Mouse (Mus musculus) liver, postnatal 0 days (tissue): ENCODE results near the gene Adgrf5. TPM values are rescaled to one million over a fixed set of nuclear protein-coding genes. Genes with fewer than 3 reads are reported as not detected.
A peak's percentile ranks its signal among the peaks of the same experiment; 100 is the strongest.

ENCODE experiments used
- ATAC-seq: fragments of 200-750 bp; cut with Nextera tagmentation; 2 replicates; pipeline ENCODE4 v1.8.0; 2017; ENCODE audit warnings: mild to moderate bottlenecking, moderate library complexity
- DNase-seq: peaks from one replicate; pipeline ENCODE4 v3.0.0-alpha.2; 2016
- H3K27ac ChIP-seq: fragments of 300-500 bp; sonication (generic); 2 replicates; pipeline ENCODE4 v1.5.1; 2014; ENCODE audit warnings: antibody characterized with exemption, moderate library complexity, mild to moderate bottlenecking, low read depth
- H3K27me3 ChIP-seq: fragments of 300-500 bp; sonication (generic); 2 replicates; pipeline ENCODE4 v1.6.1; 2014; ENCODE audit warnings: low read length, control low read depth, mixed read lengths; ENCODE audit not compliant: insufficient read depth
- H3K36me3 ChIP-seq: fragments of 300-500 bp; sonication (generic); replicated peaks from 2 replicates; pipeline ENCODE4 v1.6.1; 2014; ENCODE audit warnings: mild to moderate bottlenecking, control low read depth, low read length, moderate library complexity, mixed read lengths; ENCODE audit not compliant: insufficient read depth
- H3K4me1 ChIP-seq: fragments of 300-500 bp; sonication (generic); 2 replicates; pipeline ENCODE4 v1.6.1; 2014; ENCODE audit warnings: antibody characterized with exemption, mild to moderate bottlenecking, control low read depth; ENCODE audit not compliant: insufficient read depth
- H3K4me2 ChIP-seq: fragments of 300-500 bp; sonication (generic); 2 replicates; pipeline ENCODE4 v1.6.1; 2014; ENCODE audit warnings: low read depth, mild to moderate bottlenecking, low read length, moderate library complexity, mixed read lengths
- H3K4me3 ChIP-seq: fragments of 300-500 bp; sonication (generic); 2 replicates; pipeline ENCODE4 v1.5.1; 2014; ENCODE audit warnings: low read depth, low read length
- H3K9ac ChIP-seq: fragments of 300-500 bp; sonication (generic); replicated peaks from 2 replicates; pipeline ENCODE4 v1.6.1; 2014; ENCODE audit warnings: mild to moderate bottlenecking, moderate library complexity
- H3K9me3 ChIP-seq: fragments of 300-500 bp; sonication (generic); 2 replicates; pipeline ENCODE4 v1.6.1; 2016; ENCODE audit warnings: mild to moderate bottlenecking, control low read depth, low read length, mixed read lengths
- CTCF ChIP-seq: sonication (generic); IDR thresholded peaks from 2 replicates; pipeline ENCODE4 v1.5.1; 2016; ENCODE audit warnings: antibody characterized with exemption, low read depth
- EP300 ChIP-seq: IDR thresholded peaks from 2 replicates; pipeline ENCODE4 v1.6.1; 2016; ENCODE audit warnings: antibody characterized with exemption, low read depth, mild to moderate bottlenecking
- WGBS: fragments of 180-500 bp; shearing (Covaris S2); extraction: QIAGEN DNeasy Blood & Tissue Kit; methylation state at CpG from one replicate; pipeline ENCODE4 v1.1.7; 2014; ENCODE audit not compliant: insufficient replicate concordance; 5-methylcytosine and 5-hydroxymethylcytosine counted together
- polyA plus RNA-seq: library from polyadenylated mRNA; unstranded; fragments of >200 nt; fragmentation: Nextera tagmentation; extraction: Ambion mirVana; gene quantifications from 2 replicates; pipeline ENCODE4 v1.2.1, GENCODE M21; 2015

The Adgrf5 gene
- polyA plus RNA-seq, 1 experiment from 2014 or later, result 3.5 TPM

DNA sequence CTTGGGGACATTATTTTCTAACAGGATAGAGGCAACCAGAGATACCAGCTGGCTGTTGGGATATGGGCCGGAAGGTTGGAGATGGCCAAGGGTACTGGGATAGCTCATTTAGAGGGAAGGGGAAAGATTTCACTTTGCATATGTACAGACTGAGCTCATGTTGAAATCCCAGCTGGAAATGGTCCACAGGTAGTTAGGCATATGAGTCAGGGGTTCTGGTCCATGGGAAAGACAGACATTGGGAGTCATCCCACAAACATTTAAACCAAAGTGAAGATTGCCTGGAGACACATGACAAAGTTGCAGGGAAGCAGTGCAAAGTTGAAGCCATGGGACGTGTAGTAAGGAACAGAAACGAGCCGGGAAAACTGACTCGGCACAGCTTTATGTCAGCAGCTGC lies 26.1 kb downstream of the Adgrf5 start:
- no peak overlapping the region for H3K4me2 ChIP-seq
- H3K36me3 ChIP-seq, result no peaks in the 10 kb centered on the region
- H3K9ac ChIP-seq, result no peak overlapping the region
- peaks cover 6% of the 10 kb centered on the region; the same call in 1 of the 2 replicates for H3K4me1 ChIP-seq
- ATAC-seq (no peak), DNase-seq (no peak)
- H3K4me3 ChIP-seq, result no peak overlapping the region
- 74% methylated on average over 5 of the region's 5 CpGs for WGBS
- no peaks in the 10 kb centered on the region for H3K27me3 ChIP-seq
- no peaks in the 10 kb centered on the region for H3K9me3 ChIP-seq
- TF ChIP-seq CTCF (no peak), EP300 (no peak)
- 0 out of 2 replicates have a peak overlapping the region, but pooled peaks have one; percentile 29 for H3K27ac ChIP-seq

DNA sequence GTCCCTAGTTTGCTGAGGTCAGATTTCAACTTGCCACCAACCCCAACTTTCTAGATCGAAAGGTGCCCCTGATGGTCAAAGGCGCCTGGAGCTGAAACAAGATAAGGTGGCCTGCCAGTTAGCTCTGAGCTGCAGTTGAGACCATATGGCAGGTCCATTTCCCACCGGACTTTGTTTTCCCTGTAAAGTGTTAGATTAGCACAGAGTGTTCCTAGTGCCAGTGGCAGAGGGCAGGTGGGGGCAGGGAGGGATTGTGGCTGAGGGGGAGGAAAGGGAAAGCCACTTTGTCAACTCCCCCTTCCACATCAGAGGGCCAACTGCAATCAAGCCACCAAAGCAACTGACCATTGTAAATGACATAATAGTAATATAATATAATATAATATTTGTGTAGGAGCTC lies 26.9 kb downstream of the Adgrf5 start:
- peaks cover 6% of the 10 kb centered on the region; the same call in 1 of the 2 replicates for H3K4me1 ChIP-seq
- H3K27me3 ChIP-seq, result no peaks in the 10 kb centered on the region
- H3K27ac ChIP-seq, result no peak overlapping the region
- H3K4me3 ChIP-seq, result no peak overlapping the region
- no peaks in the 10 kb centered on the region for H3K36me3 ChIP-seq
- ATAC-seq (peak; percentile 74), DNase-seq (peak; percentile 41)
- WGBS, result 36% methylated on average over 3 of the region's 3 CpGs
- TF ChIP-seq CTCF, result no peak
- no peak for TF ChIP-seq EP300
- no peak overlapping the region for H3K4me2 ChIP-seq
- H3K9ac ChIP-seq, result no peak overlapping the region
- no peaks in the 10 kb centered on the region for H3K9me3 ChIP-seq

DNA sequence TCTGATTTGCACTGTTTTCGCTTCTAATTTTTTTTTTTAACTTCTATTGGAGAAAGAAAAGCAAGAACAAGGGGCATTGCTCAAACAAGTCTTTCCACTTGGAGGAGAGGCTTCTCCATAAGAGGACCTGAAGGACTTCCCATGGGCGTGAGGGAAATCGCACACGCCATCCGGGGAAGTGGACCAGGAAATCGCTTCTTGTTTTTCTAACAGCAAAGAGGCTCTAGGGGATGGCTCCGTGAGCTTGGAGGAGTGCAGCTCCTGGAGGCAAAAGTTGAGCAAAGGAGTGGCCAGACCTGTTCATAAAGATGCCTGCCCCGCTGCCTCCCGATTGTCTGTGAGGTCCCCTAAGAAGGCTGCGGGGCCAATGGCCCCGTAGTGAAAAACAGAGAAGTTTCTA lies 29.0 kb downstream of the Adgrf5 start:
- Histone ChIP-seq H3K36me3 (no peaks in the 10 kb centered on the region), H3K27ac (peak overlapping the region; percentile 5; the same call in 1 of the 2 replicates), H3K4me1 (peaks cover 6% of the 10 kb centered on the region; the same call in 1 of the 2 replicates), H3K9ac (no peak overlapping the region), H3K9me3 (no peaks in the 10 kb centered on the region), H3K27me3 (no peaks in the 10 kb centered on the region), H3K4me3 (no peak overlapping the region), H3K4me2 (no peak overlapping the region)
- no peak for DNase-seq
- no peak for TF ChIP-seq EP300
- no peak for ATAC-seq
- 78% methylated on average over 11 of the region's 11 CpGs for WGBS

DNA sequence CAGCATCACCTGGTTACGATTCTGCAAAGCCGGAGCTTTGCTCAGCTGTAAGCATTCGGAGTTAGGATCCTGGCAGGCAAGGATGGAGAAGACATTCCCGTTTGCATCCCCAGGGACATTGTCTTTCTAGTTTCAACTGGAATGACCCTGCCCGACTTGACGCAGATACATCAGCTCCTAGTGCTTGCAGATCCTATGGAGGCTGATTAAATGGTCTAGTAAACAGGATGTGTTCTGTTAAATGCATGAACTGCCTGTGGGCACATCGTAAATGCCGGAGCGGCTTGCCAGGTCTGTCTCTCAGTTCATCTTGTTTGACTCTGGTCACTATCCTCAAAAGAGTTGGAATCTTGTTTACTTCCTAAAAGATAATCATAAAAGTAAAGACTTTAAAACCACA lies 31.9 kb downstream of the Adgrf5 start:
- TF ChIP-seq EP300, result no peak
- TF ChIP-seq CTCF, result no peak
- H3K27me3 ChIP-seq, result no peaks in the 10 kb centered on the region
- DNase-seq (no peak), ATAC-seq (no peak)
- H3K4me2 ChIP-seq, result no peak overlapping the region
- H3K4me1 ChIP-seq, result peaks cover 9% of the 10 kb centered on the region; the same call in 1 of the 2 replicates
- H3K4me3 ChIP-seq, result no peak overlapping the region
- no peak overlapping the region for H3K9ac ChIP-seq
- 74% methylated on average over 9 of the region's 9 CpGs for WGBS
- 0 out of 2 replicates have a peak, but pooled peaks cover 2% of the 10 kb centered on the region for H3K9me3 ChIP-seq
- no peaks in the 10 kb centered on the region for H3K36me3 ChIP-seq
- H3K27ac ChIP-seq, result peak overlapping the region; percentile 3; the same call in 1 of the 2 replicates

DNA sequence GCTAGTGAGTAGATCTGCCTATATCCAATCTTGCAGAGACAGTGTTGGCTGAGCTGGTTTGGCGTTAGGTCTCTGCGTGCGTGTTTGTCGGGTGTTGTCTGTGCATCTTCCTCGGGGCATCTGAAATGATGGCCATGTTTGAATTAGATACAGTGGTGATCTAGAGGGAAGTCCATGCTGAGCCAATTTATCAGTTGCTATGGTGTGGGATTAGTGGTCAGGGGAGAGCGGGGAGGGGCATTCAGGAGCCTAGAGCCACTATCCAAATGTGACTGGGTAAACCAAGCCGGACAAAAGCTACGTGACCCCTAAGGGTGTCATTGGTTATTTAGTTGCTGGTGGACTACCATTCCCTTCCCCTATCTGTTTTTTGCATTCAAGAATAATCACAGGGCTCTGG lies 33.4 kb downstream of the Adgrf5 start:
- Histone ChIP-seq H3K27me3 (no peaks in the 10 kb centered on the region), H3K27ac (no peak overlapping the region), H3K4me2 (no peak overlapping the region), H3K9me3 (0 out of 2 replicates have a peak, but pooled peaks cover 2% of the 10 kb centered on the region), H3K36me3 (no peaks in the 10 kb centered on the region), H3K4me1 (peaks cover 7% of the 10 kb centered on the region; the same call in 1 of the 2 replicates), H3K4me3 (no peak overlapping the region), H3K9ac (no peak overlapping the region)
- DNase-seq (no peak), ATAC-seq (no peak)
- 80% methylated on average over 8 of the region's 8 CpGs for WGBS
- TF ChIP-seq EP300 (no peak), CTCF (no peak)

DNA sequence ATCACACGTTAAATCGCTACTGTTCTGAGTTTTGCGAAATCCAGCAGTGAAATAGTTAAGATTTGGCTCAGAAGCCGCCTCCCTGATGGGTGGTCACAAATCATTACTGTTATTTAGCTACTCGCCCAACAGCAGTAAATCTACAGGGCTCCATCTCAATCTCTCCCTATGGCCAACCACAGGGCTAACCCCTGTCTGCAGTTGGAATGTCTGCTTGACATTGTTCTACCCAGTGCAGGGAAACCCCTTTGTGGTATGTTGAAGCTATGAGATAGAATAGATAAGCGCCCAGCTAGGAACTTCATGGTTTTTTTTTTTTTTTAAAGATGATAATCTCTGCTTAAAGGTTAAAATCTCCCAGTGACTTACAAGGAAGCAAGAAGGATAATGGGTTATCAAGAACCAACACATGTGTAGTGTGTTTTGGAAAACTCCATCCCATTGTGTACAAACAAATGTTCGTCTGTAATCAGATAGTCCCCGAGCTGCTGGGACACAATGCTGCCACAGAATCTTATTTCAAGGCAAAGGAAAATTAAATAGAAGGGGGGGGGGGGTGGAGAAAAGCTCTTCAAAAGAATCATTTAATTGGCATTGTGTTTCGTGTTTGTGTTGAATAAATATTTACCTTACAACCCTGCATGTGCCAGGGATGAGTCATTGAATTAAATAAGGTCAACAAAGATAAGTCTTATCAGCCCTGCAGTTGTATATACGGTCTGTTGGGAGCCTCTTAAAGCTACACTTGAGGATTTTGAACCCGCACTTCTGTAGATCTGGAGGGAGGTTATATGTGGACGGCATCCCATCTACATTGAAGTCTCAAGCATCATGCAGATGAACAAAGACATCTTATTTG lies 35.4 kb downstream of the Adgrf5 start:
- no peak for TF ChIP-seq CTCF
- TF ChIP-seq EP300, result peak; percentile 94
- peaks cover 7% of the 10 kb centered on the region; the same call in 1 of the 2 replicates for H3K4me1 ChIP-seq
- DNase-seq, result no peak
- H3K9ac ChIP-seq, result no peak overlapping the region
- no peak overlapping the region for H3K4me3 ChIP-seq
- H3K9me3 ChIP-seq, result 0 out of 2 replicates have a peak, but pooled peaks cover 2% of the 10 kb centered on the region
- no peaks in the 10 kb centered on the region for H3K36me3 ChIP-seq
- no peak overlapping the region for H3K27ac ChIP-seq
- 0 out of 2 replicates have a peak overlapping the region, but pooled peaks have one; percentile 28 for H3K4me2 ChIP-seq
- H3K27me3 ChIP-seq, result no peaks in the 10 kb centered on the region
- WGBS, result 35% methylated on average over 12 of the region's 12 CpGs
- ATAC-seq, result peak; percentile 88
